Mouse (Mus musculus) heart, embryonic 14.5 days (tissue): ENCODE measurements around the gene 9130213A22Rik. TPM values are rescaled to one million over a fixed set of nuclear protein-coding genes. Genes with fewer than 3 reads are reported as not detected.
A peak's percentile ranks its signal among the peaks of the same experiment; 100 is the strongest.

Experiments
- ATAC-seq: fragments of 200-750 bp; cut with Nextera tagmentation; 2 replicates; pipeline ENCODE4 v1.8.0; 2017; ENCODE audit warnings: low read depth, moderate TSS enrichment; ENCODE audit not compliant: insufficient number of reproducible peaks, insufficient read depth, low FRiP score
- H3K27ac ChIP-seq, 2 experiments: fragments of 200-500 bp in 1 of 2; fragments of 300-500 bp in 1 of 2; sonication (generic) in 1 of 2; replicated peaks in 1 of 2; 2 replicates each; pipeline ENCODE4 v1.5.1; 2012 to 2014; ENCODE audit warnings: low read depth in 2 of 2, low read length in 2 of 2, control low read depth in 1 of 2, mild to moderate bottlenecking in 1 of 2, mixed read lengths in 1 of 2; ENCODE audit not compliant: control insufficient read depth in 1 of 2, insufficient read depth in 1 of 2
- H3K27me3 ChIP-seq: fragments of 300-500 bp; sonication (generic); 2 replicates; pipeline ENCODE4 v1.6.1; 2014; ENCODE audit warnings: mild to moderate bottlenecking, low read length, control low read depth; ENCODE audit not compliant: control insufficient read depth, insufficient read depth
- H3K36me3 ChIP-seq: fragments of 300-500 bp; sonication (generic); 2 replicates; pipeline ENCODE4 v1.6.1; 2014; ENCODE audit warnings: mild to moderate bottlenecking, control low read depth, low read length, mixed read lengths; ENCODE audit not compliant: control insufficient read depth, insufficient read depth
- H3K4me1 ChIP-seq, 2 experiments: fragments of 200-500 bp in 1 of 2; fragments of 300-500 bp in 1 of 2; sonication (generic) in 1 of 2; 2 replicates each; pipeline ENCODE4 v1.6.1; 2012 to 2014; ENCODE audit warnings: low read length in 2 of 2, control low read depth in 1 of 2, mixed read lengths in 1 of 2; ENCODE audit not compliant: control insufficient read depth in 2 of 2, insufficient read depth in 2 of 2
- H3K4me2 ChIP-seq: fragments of 300-500 bp; sonication (generic); 2 replicates; pipeline ENCODE4 v1.6.1; 2014; ENCODE audit warnings: mild to moderate bottlenecking, low read length
- H3K4me3 ChIP-seq, 2 experiments: fragments of 200-500 bp in 1 of 2; fragments of 300-500 bp in 1 of 2; sonication (generic) in 1 of 2; 2 replicates each; pipeline ENCODE4 v1.5.1; 2012 to 2014; ENCODE audit warnings: low read length in 2 of 2, mild to moderate bottlenecking in 2 of 2, control low read depth in 1 of 2, low read depth in 1 of 2, moderate library complexity in 1 of 2; ENCODE audit not compliant: control insufficient read depth in 1 of 2, insufficient read depth in 1 of 2
- H3K9ac ChIP-seq: fragments of 300-500 bp; sonication (generic); 2 replicates; pipeline ENCODE4 v1.6.1; 2014; ENCODE audit warnings: mild to moderate bottlenecking, low read length
- H3K9me3 ChIP-seq: fragments of 300-500 bp; sonication (generic); 2 replicates; pipeline ENCODE4 v1.6.1; 2016; ENCODE audit warnings: low read length, control low read depth; ENCODE audit not compliant: control insufficient read depth
- WGBS: fragments of 180-500 bp; shearing (Covaris S2); extraction: QIAGEN DNeasy Blood & Tissue Kit; methylation state at CpG from one replicate; pipeline ENCODE4 v1.1.7; 2014; 5-methylcytosine and 5-hydroxymethylcytosine counted together
- polyA plus RNA-seq: library from polyadenylated mRNA; unstranded; fragments of >200 nt; fragmentation: Nextera tagmentation; extraction: Ambion mirVana; gene quantifications from 2 replicates; pipeline ENCODE4 v1.2.1, GENCODE M21; 2014

9130213A22Rik gene
- polyA plus RNA-seq, 1 experiment from 2014 or later = 0.28 TPM

DNA sequence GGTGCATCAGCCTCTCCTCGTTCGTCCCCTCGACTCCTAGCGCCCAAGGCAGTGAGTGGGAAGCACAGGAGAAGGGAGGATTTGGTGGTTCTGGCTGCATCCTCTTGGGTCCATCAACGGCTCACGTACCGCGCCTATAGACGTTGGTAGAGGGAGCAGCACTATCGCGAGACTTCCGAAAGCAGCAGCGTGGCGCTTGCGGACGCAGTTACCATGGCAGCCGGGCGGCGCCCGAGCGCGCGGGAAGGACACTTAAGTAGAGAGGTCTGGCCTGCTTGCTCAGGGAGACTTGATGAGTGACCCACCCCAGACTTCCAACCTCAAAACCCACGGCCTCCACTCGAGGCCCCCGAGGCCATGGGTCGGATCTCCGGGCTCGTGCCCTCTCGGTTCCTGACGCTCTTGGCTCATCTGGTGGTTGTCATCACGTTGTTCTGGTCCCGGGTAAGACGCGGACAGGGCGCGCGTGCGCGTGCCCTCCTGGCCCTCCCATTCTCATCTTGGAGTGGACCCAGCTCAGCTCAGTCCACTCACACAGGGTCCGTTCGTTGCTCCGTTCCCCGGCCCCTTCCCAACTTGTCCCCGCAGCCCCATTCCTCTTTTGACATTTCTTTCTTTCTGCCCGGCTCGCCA lies 51.7 kb downstream of the 9130213A22Rik start, which contains the start of gene Tmem107:
TSS of gene Tmem107 (plus strand) at position 217 of the 633 bp plus-strand sequence.
- WGBS = under 1% methylated on average over 47 of the region's 47 CpGs
- peak; percentile 88 for ATAC-seq
- Histone ChIP-seq H3K36me3 (no peaks in the 10 kb centered on the region), H3K9ac (peak within 1 kb of the TSS; percentile 86), H3K27ac (peak within 1 kb of the TSS; percentile 83 to 84), H3K27me3 (no peaks in the 10 kb centered on the region), H3K4me2 (peak within 1 kb of the TSS; percentile 74), H3K4me1 (peaks cover 17 to 32% of the 10 kb centered on the region in 2 experiments), H3K4me3 (peak within 1 kb of the TSS; percentile 58 to 62), H3K9me3 (no peaks in the 10 kb centered on the region)

DNA sequence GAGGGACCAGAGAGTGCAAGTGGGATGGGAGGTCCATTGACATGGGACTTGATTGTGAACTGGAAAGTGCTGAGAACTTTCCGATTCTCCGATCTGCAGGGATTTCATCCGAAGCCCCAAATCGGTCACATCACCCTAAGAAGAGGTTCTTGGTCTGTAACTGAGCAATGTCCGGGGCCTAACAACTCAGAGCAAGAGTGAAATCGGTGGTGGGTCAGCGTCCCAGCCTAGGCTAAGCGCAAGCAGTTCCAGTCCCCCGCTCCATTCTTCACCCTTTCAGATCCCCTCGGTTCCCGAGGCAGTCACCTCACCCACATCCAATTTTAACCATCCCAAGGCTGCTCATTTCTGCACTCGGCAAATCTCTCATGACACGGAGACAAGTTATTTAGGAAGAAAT lies 52.3 kb downstream of the 9130213A22Rik start:
- Histone ChIP-seq H3K27ac (peak overlapping the region; percentile 83 to 84), H3K4me2 (peak overlapping the region; percentile 74), H3K4me3 (peak overlapping the region; percentile 58 to 62), H3K36me3 (no peaks in the 10 kb centered on the region), H3K4me1 (peaks cover 17 to 32% of the 10 kb centered on the region in 2 experiments), H3K9ac (peak overlapping the region; percentile 86), H3K27me3 (no peaks in the 10 kb centered on the region), H3K9me3 (no peaks in the 10 kb centered on the region)
- 1% methylated on average over 13 of the region's 13 CpGs for WGBS
- no peak for ATAC-seq

Other genes with a start within 250 kb of the 9130213A22Rik start
- gene Rnf222, start 234.0 kb downstream of the 9130213A22Rik start, polyA plus RNA-seq = 0.05 TPM in 1 of 2 replicates, not detected in the other
- 669 and 732 TPM in 2 replicates for gene Rpl26, start 221.0 kb downstream of the 9130213A22Rik start, polyA plus RNA-seq
- gene Odf4, start 195.5 kb downstream of the 9130213A22Rik start, polyA plus RNA-seq = not detected in 2 replicates
- gene Arhgef15, start 165.1 kb downstream of the 9130213A22Rik start, polyA plus RNA-seq = 10.7 and 10.8 TPM in 2 replicates
- 1.1 and 1.2 TPM in 2 replicates for gene Slc25a35, start 154.5 kb downstream of the 9130213A22Rik start, polyA plus RNA-seq
- 68.8 and 71.8 TPM in 2 replicates for gene Rangrf, start 147.4 kb downstream of the 9130213A22Rik start, polyA plus RNA-seq
- 14.3 and 16.5 TPM in 2 replicates for gene Pfas, start 114.1 kb downstream of the 9130213A22Rik start, polyA plus RNA-seq
- 38.8 and 43.8 TPM in 2 replicates for gene Ctc1, start 106.7 kb downstream of the 9130213A22Rik start, polyA plus RNA-seq
- 61.7 and 64.8 TPM in 2 replicates for gene Aurkb, start 76.9 kb downstream of the 9130213A22Rik start, polyA plus RNA-seq
- 13.0 and 14.1 TPM in 2 replicates for gene Borcs6, start 62.9 kb downstream of the 9130213A22Rik start, polyA plus RNA-seq
- 33.5 and 34.4 TPM in 2 replicates for gene Tmem107, start 51.8 kb downstream of the 9130213A22Rik start, polyA plus RNA-seq
- gene Vamp2, start 34.1 kb downstream of the 9130213A22Rik start, polyA plus RNA-seq = 81.5 and 93.9 TPM in 2 replicates
- 16.0 and 17.8 TPM in 2 replicates for gene Per1, start 27.4 kb downstream of the 9130213A22Rik start, polyA plus RNA-seq
- gene Hes7, start 2.2 kb downstream of the 9130213A22Rik start, polyA plus RNA-seq = 0.43 and 0.47 TPM in 2 replicates
- 0.09 and 0.15 TPM in 2 replicates for gene Aloxe3, start 3.3 kb upstream of the 9130213A22Rik start, polyA plus RNA-seq
- not detected in 2 replicates for gene Alox12b, start 34.4 kb upstream of the 9130213A22Rik start, polyA plus RNA-seq
- gene Alox8, start 75.3 kb upstream of the 9130213A22Rik start, polyA plus RNA-seq = 1.3 and 2.7 TPM in 2 replicates
- 0.08 and 0.12 TPM in 2 replicates for gene Gucy2e, start 114.4 kb upstream of the 9130213A22Rik start, polyA plus RNA-seq
- 8.6 and 8.9 TPM in 2 replicates for gene Cntrob, start 201.2 kb upstream of the 9130213A22Rik start, polyA plus RNA-seq
- 181 and 195 TPM in 2 replicates for gene Trappc1, start 201.4 kb upstream of the 9130213A22Rik start, polyA plus RNA-seq
- gene Kcnab3, start 203.7 kb upstream of the 9130213A22Rik start, polyA plus RNA-seq = 0.62 and 0.84 TPM in 2 replicates
- 6.6 and 7.3 TPM in 2 replicates for gene Rnf227, start 217.9 kb upstream of the 9130213A22Rik start, polyA plus RNA-seq
- gene Chd3, start 246.8 kb upstream of the 9130213A22Rik start, polyA plus RNA-seq = 16.5 TPM in 2 replicates